Mouse (Mus musculus) adrenal gland, adult 2 months (tissue): Measurements from ENCODE around the gene Catsper2. TPM values are rescaled to one million over a fixed set of nuclear protein-coding genes. Genes with fewer than 3 reads are reported as not detected.

Source experiments
- DNase-seq: peaks from one replicate; pipeline ENCODE4 v3.0.0; 2021
- long read RNA-seq: library from polyadenylated mRNA; stranded (forward); transcript quantifications from one replicate; pipeline ENCODE4 v2.0.0, GENCODE M21; 2021
- polyA plus RNA-seq: library from polyadenylated mRNA; depleted of rRNA; stranded (reverse); fragments of >200 nt; gene quantifications from 2 replicates; pipeline ENCODE4 v1.2.3, GENCODE M21; 2012; rRNA removed
- total RNA-seq, 2 experiments: library from RNA; stranded (reverse); gene quantifications; 2 replicates each; pipeline ENCODE4 v1.2.3; 2021

Gene Catsper2
- total RNA-seq (1 to 10 TPM; 1.5 to 2.4 TPM), polyA plus RNA-seq (0.65 and 0.95 TPM in 2 replicates)
- long read RNA-seq, partial matches to known transcripts = 1 of 2 reads
- long read RNA-seq, other reads (novel, unspliced or antisense) = 1 of 2 reads

- DNase-seq = peak; percentile 99
These were observed at the start of gene Catsper2, which contains the start of gene Pdia3 for GRCm38 (mm10) chr2:121413387-121414042. Catsper2 (minus strand) TSS chr2:121413792. Pdia3 (plus strand) TSS chr2:121413775.

GRCm38 (mm10) chr2:121460071-121460470 lies 46.5 kb upstream of the Catsper2 start:
- no peak for DNase-seq

DNA sequence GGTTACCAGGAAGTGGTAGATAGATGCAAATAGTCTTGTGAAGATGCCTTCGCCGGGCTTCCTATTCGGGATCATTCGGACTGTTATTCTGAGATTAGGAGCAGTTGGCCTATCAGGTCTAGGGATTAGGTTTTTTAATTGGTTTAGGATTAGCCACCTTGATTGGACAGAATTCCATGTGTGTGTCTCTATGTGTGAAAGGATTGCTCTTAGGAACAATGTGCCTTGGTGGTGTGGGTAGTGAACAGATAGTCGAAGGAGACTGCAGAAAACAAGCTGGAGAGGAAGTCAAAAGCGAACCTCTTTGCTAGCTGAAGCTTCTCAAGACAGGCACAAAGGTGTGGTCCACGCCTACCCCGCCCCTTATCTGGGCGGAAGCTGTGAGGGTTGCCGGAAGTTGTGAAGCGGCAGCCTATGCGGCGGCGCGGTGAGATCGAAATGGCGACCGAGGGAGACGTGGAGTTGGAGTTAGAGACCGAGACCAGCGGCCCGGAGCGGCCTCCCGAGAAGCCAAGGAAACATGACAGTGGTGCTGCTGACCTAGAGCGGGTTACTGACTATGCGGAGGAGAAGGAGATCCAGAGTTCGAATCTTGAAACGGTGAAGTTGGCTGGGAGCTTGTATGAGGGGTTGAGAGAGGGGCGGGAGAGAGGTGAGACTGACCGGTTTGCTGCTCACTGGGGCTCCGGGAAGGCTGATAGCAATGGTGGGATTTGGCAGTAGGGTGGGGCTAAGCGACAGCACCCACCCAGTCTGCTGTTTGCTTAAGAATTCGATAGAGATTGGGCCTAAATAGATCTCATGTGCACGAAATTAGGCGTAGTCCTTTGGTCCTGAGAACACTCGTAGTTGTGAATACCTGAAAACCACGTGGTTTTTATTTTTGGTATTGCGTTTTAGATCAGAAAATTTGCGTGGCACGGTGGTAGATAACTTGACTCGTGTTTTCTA lies 43.4 kb upstream of the Catsper2 start, which contains the start of gene Serinc4:
Serinc4 (minus strand) TSS at position 90 of the 951 bp plus-strand sequence.
- peak; percentile 91 for DNase-seq

DNA sequence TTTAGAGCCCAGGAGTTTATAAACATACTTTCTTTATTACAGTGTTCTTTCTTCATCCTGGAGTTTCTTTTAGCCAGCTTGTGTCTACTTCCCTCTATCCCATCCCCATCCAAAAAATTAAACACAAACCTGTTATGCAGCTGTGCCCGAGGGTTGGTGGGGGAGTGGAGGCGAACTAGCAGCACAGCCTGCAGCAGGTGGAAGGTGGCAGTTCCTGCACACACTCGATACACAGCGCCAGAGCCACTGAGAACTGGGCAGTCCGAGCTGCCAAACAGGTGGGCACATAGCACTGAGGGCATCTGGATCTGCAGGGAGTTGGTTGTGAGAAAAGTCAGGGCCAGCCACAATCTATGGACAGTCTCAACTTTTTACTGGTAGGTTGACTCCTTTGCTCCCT lies 41.9 kb upstream of the Catsper2 start:
- no peak for DNase-seq

DNA sequence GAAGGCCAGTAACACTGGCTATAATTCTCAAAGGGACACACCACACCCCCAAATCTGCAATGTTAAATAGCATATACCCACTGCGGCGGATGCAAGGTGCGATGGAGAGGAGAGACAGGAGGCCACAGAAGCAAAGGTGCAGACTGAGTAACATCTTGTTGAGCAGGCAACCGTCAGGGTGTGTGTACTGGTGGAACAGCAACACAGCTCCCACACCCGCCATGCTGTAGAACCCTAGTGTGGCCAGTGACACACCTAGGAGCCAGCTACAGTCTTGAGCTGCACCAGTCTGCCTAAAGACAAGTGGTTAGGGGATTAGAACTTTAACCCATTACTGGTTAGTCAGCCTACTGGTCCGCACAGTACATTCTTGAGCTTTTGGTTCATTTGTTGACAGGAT lies 40.3 kb upstream of the Catsper2 start:
- no peak for DNase-seq

- DNase-seq = no peak
These were observed 39.4 kb upstream of the Catsper2 start, which contains the start of gene Hypk for GRCm38 (mm10) chr2:121452990-121453389. Hypk (plus strand) TSS chr2:121453290.

DNA sequence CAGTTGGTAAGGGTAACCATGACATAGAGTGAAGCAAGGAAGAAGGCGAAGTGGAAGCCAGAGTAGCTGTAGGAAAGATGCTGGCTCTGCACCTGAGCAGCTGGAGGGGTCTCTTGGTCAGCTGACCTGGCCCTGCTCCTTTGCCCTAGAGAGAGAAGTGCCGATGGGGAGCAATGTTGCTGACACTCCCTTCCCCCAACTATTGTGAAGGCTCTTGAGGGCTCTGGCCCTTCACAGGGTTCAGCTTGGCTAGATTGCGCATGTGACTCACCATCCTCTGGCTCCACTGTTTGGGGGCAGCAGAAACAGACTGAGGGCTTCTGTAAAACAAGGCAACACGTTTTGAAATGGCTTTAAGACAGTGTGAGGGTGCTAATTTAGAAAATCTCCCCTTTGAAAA lies 38.8 kb upstream of the Catsper2 start:
- DNase-seq = peak; percentile 29

DNA sequence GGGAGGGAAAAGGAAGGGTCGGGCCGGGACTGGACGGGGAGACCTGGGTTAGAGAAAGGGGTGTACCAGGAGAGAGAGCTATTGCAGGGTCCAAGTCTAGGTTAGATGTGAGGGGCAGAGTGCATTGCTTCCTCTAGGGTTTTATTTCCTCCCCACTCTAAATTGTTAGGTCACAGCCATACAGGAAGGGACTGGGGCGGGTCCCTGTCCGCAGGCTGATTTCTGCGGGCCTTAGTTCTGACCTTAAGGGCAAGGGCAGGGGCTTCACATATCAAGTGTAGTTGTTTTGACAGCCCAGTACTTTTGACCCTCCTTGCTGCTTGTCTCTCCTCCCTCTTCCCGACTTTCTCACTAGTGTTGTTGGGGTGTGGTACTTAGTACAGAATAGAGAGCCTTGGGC lies 36.5 kb upstream of the Catsper2 start:
- peak; percentile 42 for DNase-seq

- DNase-seq = no peak
These were observed 36.0 kb upstream of the Catsper2 start for GRCm38 (mm10) chr2:121449545-121450011.

DNA sequence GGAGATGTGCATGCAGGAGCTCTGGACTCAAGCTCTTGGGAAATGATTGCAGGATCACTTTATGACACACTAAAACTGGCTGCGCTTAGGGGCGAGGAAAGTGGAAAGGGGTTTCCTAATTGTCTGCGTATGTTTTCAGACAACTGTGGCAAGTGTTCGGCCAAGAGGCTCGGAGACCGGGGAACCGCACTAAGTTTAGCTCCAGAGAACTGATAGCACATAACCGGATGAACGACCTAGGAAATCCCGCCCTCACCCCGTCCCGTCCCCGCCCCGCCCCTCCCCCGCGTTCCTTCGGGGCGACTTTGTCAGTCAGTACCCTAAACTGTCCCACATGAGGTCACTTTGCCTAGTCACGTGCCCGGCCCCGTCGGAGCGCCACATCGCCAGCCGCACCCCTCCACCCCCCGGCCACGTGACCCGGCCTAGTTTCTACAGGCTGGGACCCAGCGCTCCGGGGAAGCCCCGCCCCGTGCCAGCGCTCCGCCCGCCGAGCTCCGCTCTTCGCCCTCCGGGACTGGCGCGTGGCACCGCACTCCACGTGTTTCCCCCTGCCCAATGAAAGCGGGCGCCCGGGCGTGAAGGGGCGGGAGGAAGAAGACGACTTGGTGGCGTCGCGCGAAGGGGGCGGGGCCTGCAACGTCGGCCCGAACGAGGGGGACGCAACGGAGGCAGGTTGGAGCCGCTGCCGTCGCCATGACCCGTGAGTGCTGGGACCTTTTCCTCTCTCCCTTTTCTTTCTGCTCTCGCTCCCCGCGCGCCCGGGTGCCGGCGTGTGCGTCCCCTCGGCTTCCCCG lies 35.3 kb upstream of the Catsper2 start, which contains the start of gene Serf2:
Serf2 (plus strand) TSS at position 457 of the 797 bp plus-strand sequence.
- peak; percentile 100 for DNase-seq

DNA sequence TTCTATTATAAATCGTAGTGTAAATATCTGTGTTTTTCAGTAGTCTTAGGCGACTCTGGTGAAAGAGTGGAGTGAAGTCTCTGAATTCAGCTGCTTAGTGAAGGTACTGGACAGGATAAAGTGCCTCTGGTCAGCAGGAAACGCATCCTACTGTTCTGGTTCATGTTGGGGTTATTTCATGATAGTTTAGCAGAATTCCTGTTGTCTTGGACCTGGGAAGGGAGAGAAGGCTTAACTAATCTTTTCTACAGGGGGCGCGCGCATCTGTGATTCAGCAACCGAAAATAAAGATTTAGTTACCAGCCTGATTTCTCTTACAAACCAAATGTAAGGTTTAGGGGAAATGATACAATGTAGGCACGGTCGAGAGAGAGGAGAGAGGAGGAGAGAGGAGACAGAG lies 34.5 kb upstream of the Catsper2 start:
- peak; percentile 59 for DNase-seq

DNA sequence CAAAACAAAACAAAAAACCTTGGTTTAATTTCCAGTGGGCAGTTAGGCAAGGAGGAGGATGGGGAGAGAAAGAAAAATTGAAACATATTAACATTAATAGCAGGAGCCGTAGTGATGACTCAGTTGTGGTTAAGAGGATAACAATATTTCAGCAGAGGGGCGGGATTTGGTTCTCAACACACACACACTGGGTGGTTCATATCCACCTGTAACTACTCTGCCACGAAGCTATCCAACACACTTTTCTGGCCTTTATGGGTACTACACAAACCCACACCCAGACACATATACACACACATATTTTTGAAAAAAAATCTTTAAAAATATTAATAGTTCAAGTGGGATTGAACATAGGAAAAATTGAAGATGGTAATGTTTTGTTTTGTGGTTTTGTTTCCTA lies 33.4 kb upstream of the Catsper2 start:
- DNase-seq = no peak

DNA sequence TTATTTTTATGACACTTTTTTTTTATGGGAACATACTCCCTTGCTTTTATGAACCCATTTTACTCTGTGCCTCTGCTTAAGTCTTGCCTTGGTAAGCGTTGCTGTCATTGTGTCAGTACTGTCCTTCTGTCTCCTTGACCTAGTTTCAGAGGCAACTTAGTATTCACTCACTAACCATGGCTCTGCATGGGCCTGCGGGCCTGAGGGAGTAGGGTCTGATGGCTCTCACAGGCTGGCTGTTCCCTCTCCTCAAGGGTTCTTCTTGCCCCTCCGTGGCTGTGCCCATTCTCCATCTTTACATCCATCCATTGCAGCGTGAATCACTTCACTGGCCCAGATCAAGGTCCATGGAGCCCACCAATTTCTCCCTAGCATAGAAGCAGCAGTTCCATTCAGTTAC lies 32.9 kb upstream of the Catsper2 start:
- DNase-seq = peak; percentile 48

GRCm38 (mm10) chr2:121445117-121445516 lies 31.5 kb upstream of the Catsper2 start:
- DNase-seq = no peak

DNA sequence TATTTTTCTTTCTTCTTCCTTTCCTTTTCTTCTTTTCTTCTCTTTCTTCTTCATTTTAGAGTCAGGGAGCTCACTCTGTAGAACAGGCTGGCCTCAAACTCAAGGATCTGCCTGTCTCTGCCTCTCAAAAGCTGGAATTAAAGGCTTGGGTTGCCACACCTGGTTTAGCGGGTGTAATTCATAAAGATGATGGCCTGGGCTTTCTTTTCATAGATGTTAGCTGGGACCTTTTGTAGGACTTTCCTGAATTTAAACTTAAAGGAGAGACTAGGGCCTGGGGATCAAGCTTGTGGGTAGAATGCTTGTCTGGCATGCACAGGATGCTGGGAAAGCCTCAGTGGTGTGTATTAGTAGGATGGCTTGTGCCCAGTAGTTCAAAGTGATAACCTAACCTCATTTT lies 30.6 kb upstream of the Catsper2 start, which contains the start of gene Ell3:
Ell3 (minus strand) TSS at position 101 of the 400 bp plus-strand sequence.
- DNase-seq = no peak

DNA sequence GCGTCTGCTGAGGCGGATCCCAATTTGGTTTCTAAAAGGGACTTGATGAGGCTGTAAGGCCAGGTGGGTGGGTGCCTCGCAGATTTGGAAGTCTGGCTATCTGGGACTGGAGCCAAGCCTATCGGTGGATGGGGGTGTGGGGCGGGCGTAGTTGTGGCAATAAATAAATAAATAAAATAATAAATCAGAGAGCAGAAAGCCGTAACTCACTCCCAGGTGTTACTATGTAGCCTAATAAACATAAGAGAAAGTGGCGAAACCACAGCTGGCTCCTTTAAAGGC lies 29.4 kb upstream of the Catsper2 start:
- no peak for DNase-seq

GRCm38 (mm10) chr2:121442259-121443067 lies 28.9 kb upstream of the Catsper2 start:
- DNase-seq = peak; percentile 88

- no peak for DNase-seq
These were observed 28.2 kb upstream of the Catsper2 start for GRCm38 (mm10) chr2:121441800-121442199.

DNA sequence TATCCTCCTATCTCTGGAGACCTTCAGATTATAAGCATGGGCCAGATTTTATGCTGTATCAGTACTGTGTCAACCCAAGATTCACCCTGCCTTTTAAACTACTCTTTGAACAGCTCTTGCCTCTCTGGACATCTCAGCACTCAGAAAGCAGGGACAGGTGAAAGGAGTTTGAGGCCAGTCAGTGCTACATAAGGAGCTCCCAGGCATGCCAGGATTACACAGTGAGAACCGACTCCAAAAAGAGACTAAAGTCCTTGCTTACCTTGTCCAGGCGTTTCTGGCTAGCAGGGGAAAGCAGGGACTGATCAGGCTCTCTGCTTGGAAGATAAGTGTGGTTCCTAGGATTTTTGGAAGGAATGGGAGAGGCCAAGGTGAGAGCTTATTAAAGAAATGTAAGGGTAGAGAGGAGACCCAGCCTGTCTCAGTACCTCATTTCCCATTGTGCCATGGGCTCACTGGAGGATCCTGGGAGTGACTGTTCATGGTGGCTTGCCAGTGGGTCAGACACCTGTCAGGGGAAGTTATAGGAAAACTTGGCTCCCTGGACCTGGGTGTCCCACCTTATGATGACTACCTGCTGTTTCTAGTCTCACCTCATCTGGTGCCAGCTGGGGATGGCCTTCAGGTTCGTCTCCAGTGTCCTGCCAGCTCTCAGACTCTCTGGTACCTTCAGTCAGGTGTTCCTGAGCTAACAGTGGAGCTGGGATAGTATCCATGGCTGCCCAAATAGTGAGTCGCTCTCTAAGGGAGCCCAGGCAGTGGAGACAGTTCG lies 27.4 kb upstream of the Catsper2 start:
- DNase-seq = no peak

- DNase-seq = no peak
These were observed 26.2 kb upstream of the Catsper2 start for GRCm38 (mm10) chr2:121439746-121440145.
